Mouse (Mus musculus) ES-E14 (cell line): ENCODE results near the gene Ccn6. TPM values are rescaled to one million over a fixed set of nuclear protein-coding genes. Genes with fewer than 3 reads are reported as not detected.

Source experiments
- DNase-seq: peaks from one replicate; pipeline ENCODE4 v3.0.0-alpha.2; 2013; ENCODE audit warnings: low read depth, low spot score
- H3K27ac ChIP-seq: 2 replicates; pipeline ENCODE4 v1.5.1; 2012; ENCODE audit warnings: low read depth, mild to moderate bottlenecking, low read length, moderate library complexity, mixed read lengths; ENCODE audit not compliant: poor library complexity, insufficient read depth, severe bottlenecking
- H3K36me3 ChIP-seq: 2 replicates; pipeline ENCODE4 v1.6.1; 2012; ENCODE audit warnings: mild to moderate bottlenecking, low read length, moderate library complexity, mixed read lengths; ENCODE audit not compliant: control insufficient read depth, poor library complexity, insufficient read depth, severe bottlenecking
- H3K4me1 ChIP-seq, 2 experiments: fragments of 150-350 bp in 1 of 2; sonication (generic) in 1 of 2; 2 replicates each; pipeline ENCODE4 v1.6.1; 2012; ENCODE audit warnings: low read length in 2 of 2, mild to moderate bottlenecking in 1 of 2, mixed read lengths in 1 of 2; ENCODE audit not compliant: control insufficient read depth in 2 of 2, insufficient read depth in 2 of 2, poor library complexity in 1 of 2
- H3K4me3 ChIP-seq, 2 experiments: fragments of 150-350 bp in 1 of 2; sonication (generic) in 1 of 2; 2 replicates each; pipeline ENCODE4 v1.5.1; 2012; ENCODE audit warnings: low read length in 2 of 2, low read depth in 1 of 2, mild to moderate bottlenecking in 1 of 2, mixed read lengths in 1 of 2; ENCODE audit not compliant: insufficient read depth in 1 of 2, poor library complexity in 1 of 2, severe bottlenecking in 1 of 2
- H3K9ac ChIP-seq: 2 replicates; pipeline ENCODE4 v1.6.1; 2012; ENCODE audit warnings: low read depth, mild to moderate bottlenecking, low read length, mixed read lengths; ENCODE audit not compliant: poor library complexity, insufficient read depth, severe bottlenecking
- H3K9me3 ChIP-seq: fragments of 150-350 bp; sonication (generic); 2 replicates; pipeline ENCODE4 v1.6.1; 2012; ENCODE audit warnings: low read depth, mild to moderate bottlenecking, low read length; ENCODE audit not compliant: control insufficient read depth, insufficient read depth
- CHD2 ChIP-seq: IDR thresholded peaks from 2 replicates; pipeline ENCODE4 v1.6.1; 2014; ENCODE audit warnings: mild to moderate bottlenecking, low read depth, low read length, inconsistent platforms
- HCFC1 ChIP-seq: IDR thresholded peaks from 2 replicates; pipeline ENCODE4 v1.6.1; 2012; ENCODE audit warnings: low read length, inconsistent platforms, borderline replicate concordance; ENCODE audit not compliant: insufficient read depth
- MAFK ChIP-seq: IDR thresholded peaks from 2 replicates; pipeline ENCODE4 v1.6.1; 2014; ENCODE audit warnings: mild to moderate bottlenecking, low read depth, low read length, inconsistent platforms; ENCODE audit not compliant: insufficient read depth
- ZC3H11A ChIP-seq: IDR thresholded peaks from 2 replicates; pipeline ENCODE4 v1.6.1; 2012; ENCODE audit warnings: low read depth, mild to moderate bottlenecking, inconsistent platforms, low read length, borderline replicate concordance
- ZNF384 ChIP-seq: IDR thresholded peaks from 2 replicates; pipeline ENCODE4 v1.6.1; 2012; ENCODE audit warnings: low read depth, low read length, inconsistent platforms
- in situ Hi-C, 2 experiments: fragments of 600-800 bp; cut with MboI; formaldehyde crosslinking; loops; one replicate each; pipeline ENCODE4 v1.15.1; 2025; ENCODE audit warnings: low sequenced_read_pairs in 2 of 2, inconsistent platforms in 1 of 2; ENCODE audit not compliant: unreplicated experiment in 2 of 2
- total RNA-seq: library from RNA; depleted of rRNA; stranded (reverse); fragments of 300-350 nt; gene quantifications from 2 replicates; pipeline ENCODE4 v1.2.3, GENCODE M21; 2012

The Ccn6 gene
- total RNA-seq, 1 experiment = not detected

GRCm38 (mm10) chr10:39184864-39185544 lies 21.4 kb upstream of the Ccn6 start:
- no peaks in the 10 kb centered on the region for H3K36me3 ChIP-seq
- no peaks in the 10 kb centered on the region for H3K4me1 ChIP-seq
- H3K4me3 ChIP-seq = no peak overlapping the region
- no peaks in the 10 kb centered on the region for H3K9me3 ChIP-seq
- H3K9ac ChIP-seq = no peak overlapping the region
- DNase-seq = no peak
- TF ChIP-seq MAFK (no peak), CHD2 (no peak), ZC3H11A (no peak), HCFC1 (no peak), ZNF384 (no peak)
- no peak overlapping the region for H3K27ac ChIP-seq
- in situ Hi-C loops = no loop called here

DNA sequence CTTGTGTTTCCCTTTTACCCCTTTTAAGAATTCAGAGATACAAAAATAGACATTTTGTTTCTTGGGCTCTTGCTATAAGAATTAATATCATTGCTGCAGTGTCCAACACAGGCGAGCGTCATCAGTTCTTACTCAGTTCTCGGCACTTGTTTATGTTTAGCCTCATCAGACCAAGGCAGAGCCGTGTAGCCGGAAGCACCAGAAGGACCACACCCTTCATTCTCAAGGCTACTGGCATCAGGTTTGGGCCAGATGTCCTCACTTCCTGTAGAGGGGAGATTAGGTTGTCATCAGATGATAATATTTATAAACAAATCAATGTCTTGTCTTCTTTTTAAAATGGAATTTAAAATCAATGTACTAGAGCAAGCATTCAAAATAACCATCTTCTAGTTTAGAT lies 13.4 kb upstream of the Ccn6 start:
- Histone ChIP-seq H3K36me3 (no peaks in the 10 kb centered on the region), H3K9ac (no peak overlapping the region), H3K9me3 (no peaks in the 10 kb centered on the region), H3K4me1 (peaks cover under 1 to 5% of the 10 kb centered on the region in 2 experiments; a peak in 2 of 4 replicates), H3K27ac (no peak overlapping the region), H3K4me3 (no peak overlapping the region)
- TF ChIP-seq ZNF384 = no peak
- no peak for TF ChIP-seq MAFK
- TF ChIP-seq HCFC1 = no peak
- no peak for TF ChIP-seq ZC3H11A
- no peak for TF ChIP-seq CHD2
- no peak for DNase-seq
- in situ Hi-C loops = loop anchor here in 1 of 2 experiments (10.0 kb wide), 1 partner anchor 348 kb away; no protein-coding TSS in a partner anchor

- no peak overlapping the region for H3K4me3 ChIP-seq
- H3K36me3 ChIP-seq = no peaks in the 10 kb centered on the region
- no peaks in the 10 kb centered on the region for H3K9me3 ChIP-seq
- H3K4me1 ChIP-seq = peaks cover 2 to 5% of the 10 kb centered on the region in 2 experiments; a peak in 2 of 4 replicates
- in situ Hi-C loops = loop anchor here (5.0 to 10.0 kb wide), 2 partner anchors 349 to 352 kb away; no protein-coding TSS in a partner anchor
- DNase-seq = no peak
- no peak for TF ChIP-seq ZNF384
- TF ChIP-seq MAFK = no peak
- no peak for TF ChIP-seq HCFC1
- TF ChIP-seq CHD2 = no peak
- TF ChIP-seq ZC3H11A = no peak
- H3K27ac ChIP-seq = no peak overlapping the region
- H3K9ac ChIP-seq = no peak overlapping the region
Observed at GRCm38 (mm10) chr10:39173077-39173476, 9.5 kb upstream of the Ccn6 start.

GRCm38 (mm10) chr10:39172540-39172931 lies 8.9 kb upstream of the Ccn6 start:
- H3K36me3 ChIP-seq = no peaks in the 10 kb centered on the region
- no peak overlapping the region for H3K27ac ChIP-seq
- DNase-seq = no peak
- in situ Hi-C loops = loop anchor here (5.0 to 10.0 kb wide), 2 partner anchors 350 to 352 kb away; no protein-coding TSS in a partner anchor
- H3K9me3 ChIP-seq = no peaks in the 10 kb centered on the region
- peaks cover 2 to 5% of the 10 kb centered on the region in 2 experiments; a peak in 2 of 4 replicates for H3K4me1 ChIP-seq
- no peak overlapping the region for H3K9ac ChIP-seq
- no peak for TF ChIP-seq ZC3H11A
- H3K4me3 ChIP-seq = no peak overlapping the region
